Mouse (Mus musculus) testis, postnatal 14 days (tissue): ENCODE results near the gene Gm3488.
"Not testable (repeated sequence)": the region's sequence is repeated elsewhere in the genome, so short reads cannot be mapped to it uniquely, and the experiment has no call there.

Experiments used
- DNase-seq: peaks from one replicate; pipeline ENCODE4 v3.0.0; 2021; ENCODE audit warnings: low spot score

Gm3488 gene

GRCm38 (mm10) chr14:5501374-5501773, at the start of gene Gm3488:
Gene Gm3488, plus strand, starts transcription at chr14:5501674.
- not testable (repeated sequence) for DNase-seq

- not testable (repeated sequence) for DNase-seq
Measured at GRCm38 (mm10) chr14:5455367-5455766, 46.1 kb upstream of the Gm3488 start, which contains the start of gene Gm3194. Gene Gm3194, minus strand, starts transcription at chr14:5455467.

GRCm38 (mm10) chr14:5460469-5460868, 41.0 kb upstream of the Gm3488 start:
- not testable (repeated sequence) for DNase-seq

GRCm38 (mm10) chr14:5477730-5478129, 23.7 kb upstream of the Gm3488 start, which contains the start of gene Gm8246:
Gene Gm8246, minus strand, starts transcription at chr14:5477830.
- DNase-seq, result not testable (repeated sequence)

GRCm38 (mm10) chr14:5483907-5484306, 17.6 kb upstream of the Gm3488 start, which contains the start of gene Gm3187:
Gene Gm3187, plus strand, starts transcription at chr14:5484207.
- DNase-seq, result not testable (repeated sequence)

- DNase-seq, result not testable (repeated sequence)
Measured at GRCm38 (mm10) chr14:5538196-5538595, 36.7 kb downstream of the Gm3488 start, which contains the start of gene Gm3532. Gene Gm3532, plus strand, starts transcription at chr14:5538496.
